Comparison of ENCODE assay signal across 29 mouse cellular contexts in the genomic region with DNA sequence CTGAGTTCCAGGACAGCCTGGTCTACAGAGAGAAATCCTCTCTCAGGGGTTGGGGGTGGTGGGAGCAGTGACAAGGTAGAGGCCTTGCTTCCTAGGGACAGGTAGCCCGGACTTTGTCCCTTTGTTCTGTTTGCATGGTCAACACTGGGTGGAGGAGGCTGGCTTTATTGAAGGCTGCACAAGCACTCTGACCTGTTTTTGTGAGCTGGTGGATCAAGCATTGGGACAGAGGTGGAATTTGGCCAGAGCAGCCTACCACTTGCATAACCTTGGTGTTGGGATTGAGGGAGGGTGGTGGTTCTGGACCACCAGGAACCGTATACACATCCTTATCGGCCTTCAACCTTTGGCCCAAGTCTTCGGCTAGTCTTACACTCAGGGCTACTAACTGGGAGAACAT. TPM values are rescaled to one million over a fixed set of nuclear protein-coding genes. Genes with fewer than 3 reads are reported as not detected.
A peak's percentile ranks its signal among the peaks of the same experiment; 100 is the strongest.
DNase-seq lines count a peak whose midpoint lies in the region; ATAC-seq and TF ChIP-seq lines count a peak whose summit lies in the region.
"Had no signal": no experiment of that assay in that cellular context is flagged by ENCODE, and none has a peak within 500 bp of the region (broad histone marks: within the 10 kb centered on the region; RNA-seq: fewer than 3 reads in every experiment).

No protein-coding gene starts in this region.

- intact Hi-C loops in left cerebral cortex, postnatal 36 days (cut with DNase I) = loop anchor here (5.0 kb wide), 1 partner anchor 204 kb away; no protein-coding TSS in a partner anchor

- WGBS in liver, embryonic 12.5 days (ENCODE audit: insufficient replicate concordance) = 64% methylated on average over 4 of the region's 4 CpGs
- 34% methylated on average over 4 of the region's 4 CpGs for WGBS in small intestine, adult 2 months

- DNase-seq in layer of hippocampus, adult 2 months (ENCODE audit: low spot score in 2 of 2) = no peak
- no peak for DNase-seq in layer of hippocampus, adult 9-10 months (ENCODE audit: low spot score)
- no peak for DNase-seq in left cerebral cortex, postnatal 36 days (ENCODE audit: low spot score in 2 of 2)
- no peak for DNase-seq in lung, postnatal 25 days (ENCODE audit: low spot score)
- DNase-seq: adrenal gland, postnatal 36 days; cerebellum, adult 11-12 months; cerebellum, postnatal 36 days; embryo, embryonic 11 days; gastrocnemius, adult 2 months; kidney, adult 9 months; kidney, postnatal 25 days; layer of hippocampus, adult 9-11 months; thymus, postnatal 14 days had no signal

- no peak for TF ChIP-seq POLR2A in small intestine, adult 2 months (IDR thresholded peaks at IDR 0.05; ENCODE audit: low read depth, low read length)

- no peaks in the 10 kb centered on the region; the same call in 1 of the 2 replicates for H3K36me3 ChIP-seq in liver, embryonic 12.5 days
- H3K36me3 ChIP-seq in small intestine, adult 2 months (ENCODE audit: control insufficient read depth, insufficient read depth, low read length) = peaks cover 12% of the 10 kb centered on the region
- H3K36me3 ChIP-seq: embryonic facial prominence, embryonic 13.5 days; forebrain, embryonic 12.5 days; midbrain, embryonic 10.5 days; neural tube, embryonic 15.5 days had no signal

- ATAC-seq in liver, embryonic 12.5 days = peak; percentile 66
- ATAC-seq in frontal cortex, adult (ENCODE audit: low TSS enrichment) = no peak
- ATAC-seq in monocyte, adult 5-6 weeks (replicated peaks; ENCODE audit: insufficient number of reproducible peaks, low FRiP score, low TSS enrichment, poor library complexity, severe bottlenecking) = no peak
- ATAC-seq: CD4-positive, CD25-positive, alpha-beta regulatory T cell, adult 4 months had no signal

- H3K27ac ChIP-seq in layer of hippocampus, adult 2 months = peak overlapping the region; percentile 83; the same call in 1 of the 2 replicates
- H3K27ac ChIP-seq in liver, embryonic 12.5 days = peak overlapping the region; percentile 69
- peak overlapping the region; percentile 55 for H3K27ac ChIP-seq in small intestine, adult 2 months (ENCODE audit: insufficient read depth, low read depth, low read length)
- H3K27ac ChIP-seq: embryonic facial prominence, embryonic 13.5 days; forebrain, embryonic 12.5 days; gastrocnemius, adult 2 months; midbrain, embryonic 10.5 days; neural tube, embryonic 15.5 days had no signal

- H3K27me3 ChIP-seq in liver, embryonic 12.5 days (replicated peaks) = peaks cover 12% of the 10 kb centered on the region; the same call in 1 of the 2 replicates
- H3K27me3 ChIP-seq in small intestine, adult 2 months (ENCODE audit: control insufficient read depth, insufficient read depth, low read length) = no peaks in the 10 kb centered on the region
- H3K27me3 ChIP-seq: embryonic facial prominence, embryonic 13.5 days; forebrain, embryonic 12.5 days; neural tube, embryonic 15.5 days had no signal

- H3K4me3 ChIP-seq in layer of hippocampus, adult 2 months = no peak overlapping the region
- H3K4me3 ChIP-seq in liver, embryonic 12.5 days = no peak overlapping the region
- no peak overlapping the region for H3K4me3 ChIP-seq in small intestine, adult 2 months (ENCODE audit: low read depth, low read length)
- H3K4me3 ChIP-seq: embryonic facial prominence, embryonic 13.5 days; erythroblast, embryonic 14.5 days; forebrain, embryonic 12.5 days; gastrocnemius, adult 2 months; midbrain, embryonic 10.5 days; neural tube, embryonic 15.5 days had no signal

- H3K4me2 ChIP-seq in liver, embryonic 12.5 days = no peak overlapping the region
- H3K4me2 ChIP-seq: embryonic facial prominence, embryonic 13.5 days; forebrain, embryonic 12.5 days; neural tube, embryonic 15.5 days had no signal

- H3K9ac ChIP-seq in liver, embryonic 12.5 days = no peak overlapping the region
- H3K9ac ChIP-seq: embryonic facial prominence, embryonic 13.5 days; forebrain, embryonic 12.5 days; neural tube, embryonic 15.5 days had no signal

- H3K9me3 ChIP-seq in liver, embryonic 12.5 days (replicated peaks) = no peaks in the 10 kb centered on the region
- H3K9me3 ChIP-seq: embryonic facial prominence, embryonic 13.5 days; forebrain, embryonic 12.5 days; midbrain, embryonic 10.5 days; neural tube, embryonic 15.5 days had no signal

- no peak for TF ChIP-seq CTCF in layer of hippocampus, adult 2 months (conservative IDR thresholded peaks at IDR 0.05)
- no peak for TF ChIP-seq CTCF in small intestine, adult 2 months (IDR thresholded peaks at IDR 0.05; ENCODE audit: extremely low read depth, insufficient read length, insufficient replicate concordance, low read depth, low read length)

- H3K4me1 ChIP-seq in liver, embryonic 12.5 days = peaks cover 15% of the 10 kb centered on the region
- H3K4me1 ChIP-seq in small intestine, adult 2 months (ENCODE audit: control insufficient read depth, insufficient read depth, insufficient read length, low read length) = peaks cover 17% of the 10 kb centered on the region; the same call in 1 of the 2 replicates
- H3K4me1 ChIP-seq: embryonic facial prominence, embryonic 13.5 days had no signal

RNA-seq across cellular contexts. Expression of a gene that starts 7.9 kb away (rescaled TPM):
- 100 to 1,000 TPM; 105 to 111 TPM for total RNA-seq in layer of hippocampus, adult 2 months (2021)
- 167 and 168 TPM in 2 replicates for polyA plus RNA-seq in liver, embryonic 12.5 days (2016; fragmentation: Nextera tagmentation; extraction: Ambion mirVana)
- 18.7 and 33.6 TPM in 2 replicates for polyA plus RNA-seq in small intestine, adult 2 months (2012; rRNA removed)
- 100 to 1,000 TPM; 106 TPM for total RNA-seq in left cerebral cortex, postnatal 36 days (2021)
- total RNA-seq in monocyte, adult 5-6 weeks (2017) = 67.2 to 76.2 TPM (median 72.3 TPM) in 3 replicates

RNA-seq across cellular contexts. Expression of a gene that starts 10.6 kb away (rescaled TPM):
- 10 to 100 TPM in 1 of 2 experiments, 1 to 10 TPM in 1; 9.8 to 11.9 TPM for total RNA-seq in layer of hippocampus, adult 2 months (2021)
- 21.8 and 22.3 TPM in 2 replicates for polyA plus RNA-seq in liver, embryonic 12.5 days (2016; fragmentation: Nextera tagmentation; extraction: Ambion mirVana)
- polyA plus RNA-seq in small intestine, adult 2 months (2012; rRNA removed) = 9.4 and 13.8 TPM in 2 replicates
- 1 to 10 TPM; 5.6 to 9.0 TPM for total RNA-seq in left cerebral cortex, postnatal 36 days (2021)
- 0.21 TPM in 1 of 3 replicates, not detected in the others for total RNA-seq in monocyte, adult 5-6 weeks (2017)
- total RNA-seq: hematopoietic stem cell, adult 5-6 weeks had no signal
- polyA plus RNA-seq: CD4-positive, CD25-positive, alpha-beta regulatory T cell, adult 4 months had no signal

RNA-seq across cellular contexts. Expression of a gene that starts 39.7 kb away (rescaled TPM):
- total RNA-seq in layer of hippocampus, adult 2 months (2021) = 1 to 10 TPM; 1.2 TPM
- 0.19 TPM in 1 of 2 replicates, not detected in the other for polyA plus RNA-seq in liver, embryonic 12.5 days (2016; fragmentation: Nextera tagmentation; extraction: Ambion mirVana)
- not detected in 2 replicates for polyA plus RNA-seq in small intestine, adult 2 months (2012; rRNA removed)
- total RNA-seq in left cerebral cortex, postnatal 36 days (2021) = under 1 TPM; 0.36 to 0.99 TPM
- not detected in 3 replicates for total RNA-seq in monocyte, adult 5-6 weeks (2017)
- total RNA-seq: adrenal gland, postnatal 36 days; gastrocnemius, adult 2 months; hematopoietic stem cell, adult 5-6 weeks; midbrain, postnatal 0 days had no signal
- polyA plus RNA-seq: CD4-positive, CD25-positive, alpha-beta regulatory T cell, adult 4 months; embryonic facial prominence, embryonic 13.5 days; erythroblast, embryonic 14.5 days; forebrain, embryonic 12.5 days; heart, embryonic 16.5 days; limb, embryonic 14.5 days; lung, embryonic 16.5 days; midbrain, embryonic 10.5 days had no signal

RNA-seq across cellular contexts. Expression of a gene that starts 55.5 kb away (rescaled TPM):
- total RNA-seq in layer of hippocampus, adult 2 months (2021) = not detected
- polyA plus RNA-seq in liver, embryonic 12.5 days (2016; fragmentation: Nextera tagmentation; extraction: Ambion mirVana) = 0.26 and 0.51 TPM in 2 replicates
- polyA plus RNA-seq in small intestine, adult 2 months (2012; rRNA removed) = 0.53 and 0.99 TPM in 2 replicates
- total RNA-seq in left cerebral cortex, postnatal 36 days (2021) = not detected
- not detected in 3 replicates for total RNA-seq in monocyte, adult 5-6 weeks (2017)
- total RNA-seq: gastrocnemius, adult 2 months; left cerebral cortex, adult 18-20 months; midbrain, postnatal 0 days had no signal
- polyA plus RNA-seq: erythroblast, embryonic 14.5 days had no signal
